Mouse (Mus musculus) right cerebral cortex, postnatal 4 days (tissue): ENCODE data around the gene Tbc1d8.

Source experiments
- DNase-seq: peaks from one replicate; pipeline ENCODE4 v3.0.0-alpha.2; 2022

The Tbc1d8 gene

DNA sequence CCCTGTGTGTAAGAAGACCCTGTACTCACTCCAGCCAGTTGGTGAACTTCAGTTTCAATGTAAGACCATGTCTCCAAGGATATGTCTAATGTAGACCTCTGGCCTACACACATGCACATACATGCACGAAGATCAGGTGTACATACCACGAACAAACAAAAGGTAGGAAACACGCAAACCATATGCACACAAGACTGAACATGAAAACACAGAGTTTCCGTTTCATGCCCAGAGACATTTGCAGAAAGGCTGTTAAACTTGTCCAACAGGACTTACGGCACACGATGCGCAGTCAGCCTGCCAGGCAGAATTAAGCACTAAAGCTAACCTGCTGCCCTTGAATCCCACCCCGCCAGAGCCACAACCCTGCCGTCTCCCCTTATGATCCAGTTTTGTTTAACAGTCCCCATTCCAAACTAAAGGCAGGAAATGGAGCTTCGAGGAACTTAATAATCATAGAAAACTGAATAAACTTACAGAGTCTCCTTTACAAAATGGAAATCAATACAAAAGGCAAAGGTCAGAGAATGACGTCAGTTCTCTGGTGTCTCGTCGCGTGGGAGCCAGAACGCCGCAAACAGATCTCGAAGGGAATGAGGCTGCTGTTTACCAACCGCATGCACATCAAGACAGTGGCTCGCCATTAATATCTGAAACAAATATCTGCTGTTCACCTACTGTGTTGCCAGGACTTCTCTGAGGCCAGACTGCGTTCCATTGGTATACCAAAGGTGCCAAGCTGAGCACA lies 33.1 kb downstream of the Tbc1d8 start:
- no peak for DNase-seq

DNA sequence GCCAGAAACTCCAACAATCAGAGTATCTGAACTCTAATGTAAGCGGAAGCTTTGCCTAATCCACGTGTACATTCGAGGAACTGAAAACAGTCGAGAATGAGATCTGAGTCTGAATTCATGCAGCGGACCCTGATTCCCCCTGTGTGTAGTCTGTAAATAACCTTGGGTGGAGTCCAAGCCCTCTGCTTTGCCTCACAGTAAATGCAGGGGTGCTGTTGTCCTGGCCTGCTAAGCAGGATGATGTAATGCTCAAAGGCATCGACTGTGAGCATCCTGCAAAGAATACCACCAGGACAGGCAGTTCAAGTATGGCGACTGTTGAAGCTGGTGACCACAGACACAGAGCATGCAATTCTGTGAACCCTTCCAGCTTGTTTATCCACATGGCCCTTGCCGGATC lies 34.8 kb downstream of the Tbc1d8 start:
- DNase-seq: no peak

DNA sequence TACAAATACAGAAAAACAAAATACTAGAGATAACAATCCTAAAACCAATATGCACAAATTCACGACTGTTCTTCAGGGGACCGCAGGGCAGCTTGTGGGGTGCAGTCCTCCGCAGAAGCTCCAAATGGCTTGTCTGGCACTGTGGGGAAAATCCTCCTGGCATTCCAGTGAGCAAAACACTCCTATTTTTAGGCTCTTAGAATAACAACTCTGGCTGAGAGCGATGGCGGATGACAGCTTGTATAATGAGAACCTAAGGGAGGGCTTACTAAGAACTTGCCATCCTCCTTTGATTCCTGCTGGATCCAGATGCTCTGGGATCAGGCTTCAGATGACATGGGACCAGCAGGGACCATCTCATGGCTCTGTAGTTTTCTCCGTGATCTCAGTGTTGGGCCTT lies 36.9 kb downstream of the Tbc1d8 start:
- DNase-seq: peak; percentile 23

DNA sequence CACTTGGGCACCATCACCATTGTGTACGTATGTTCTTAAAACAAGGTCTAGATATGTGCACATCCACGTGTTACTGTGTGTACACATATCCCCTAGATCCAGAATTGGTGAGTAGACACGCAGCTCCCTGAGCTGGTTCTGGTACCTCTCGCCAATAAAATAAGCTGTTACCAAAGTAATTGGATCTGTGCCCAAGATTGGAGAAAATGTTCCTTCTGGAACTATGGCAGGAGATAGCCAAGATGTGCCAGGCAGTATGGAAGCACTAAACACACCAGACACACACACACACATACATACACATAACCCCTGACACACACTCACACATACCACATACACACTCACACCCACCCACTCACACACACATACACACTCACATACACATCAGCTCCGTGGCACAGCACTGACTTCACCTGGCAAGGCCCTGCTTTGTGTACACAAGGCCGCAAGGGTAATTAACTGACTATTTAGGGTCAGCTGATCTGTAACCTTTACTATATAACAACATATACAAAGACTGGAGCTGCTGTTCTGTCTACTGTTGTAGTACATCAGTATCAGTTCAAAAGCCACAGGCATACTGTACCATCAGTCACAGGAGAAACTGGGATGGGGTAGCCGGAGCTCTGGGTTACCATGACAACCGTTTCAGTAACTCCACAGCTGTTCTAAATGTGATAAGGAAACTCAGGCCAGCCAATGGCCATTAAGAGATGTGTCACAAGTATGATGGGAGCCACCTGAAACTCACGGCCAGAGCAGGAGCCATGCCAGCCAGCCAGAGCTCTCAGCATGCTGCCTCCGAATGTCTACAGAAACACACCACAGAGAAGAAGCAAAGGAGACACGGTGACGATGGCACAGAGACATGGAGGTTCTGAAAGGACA lies 38.6 kb downstream of the Tbc1d8 start:
- DNase-seq: no peak

DNA sequence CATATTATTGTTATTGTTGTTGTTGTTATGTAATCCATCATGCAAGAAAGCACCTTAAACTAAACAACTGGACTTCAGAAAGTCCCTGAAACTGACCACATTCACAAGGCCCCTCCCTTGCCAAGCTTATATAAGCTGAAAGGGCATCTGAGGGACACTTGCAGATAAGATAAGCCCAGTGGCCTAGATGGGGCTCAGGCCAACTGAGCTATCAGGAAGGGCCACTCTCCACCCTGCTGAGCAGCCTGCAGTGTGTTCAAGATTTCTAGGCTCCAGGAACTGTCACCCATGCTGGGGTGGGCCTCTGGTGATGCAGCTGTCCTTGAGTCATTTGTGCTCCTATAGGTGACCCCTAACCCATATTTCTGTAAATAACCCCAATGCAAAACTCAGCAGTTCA lies 39.9 kb downstream of the Tbc1d8 start:
- DNase-seq: no peak

DNA sequence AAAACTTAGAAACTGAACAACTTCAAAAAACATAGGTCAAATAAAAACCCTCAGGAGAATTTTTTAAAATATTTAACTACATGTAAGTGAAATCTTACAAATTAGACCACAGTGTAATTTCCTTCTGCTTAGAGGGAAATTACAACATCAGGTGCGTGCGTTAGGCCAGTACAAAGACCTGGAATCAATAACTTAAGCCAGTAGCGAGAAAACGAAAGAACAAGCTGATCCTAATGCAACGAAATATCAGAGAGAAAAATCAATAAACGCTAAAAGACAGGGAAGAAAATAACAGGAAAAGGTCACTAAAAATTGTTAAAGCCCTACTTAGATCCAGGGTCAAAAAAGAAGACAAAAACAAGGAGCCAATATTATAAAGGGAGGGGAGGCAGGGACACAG lies 44.3 kb downstream of the Tbc1d8 start:
- DNase-seq: no peak

DNA sequence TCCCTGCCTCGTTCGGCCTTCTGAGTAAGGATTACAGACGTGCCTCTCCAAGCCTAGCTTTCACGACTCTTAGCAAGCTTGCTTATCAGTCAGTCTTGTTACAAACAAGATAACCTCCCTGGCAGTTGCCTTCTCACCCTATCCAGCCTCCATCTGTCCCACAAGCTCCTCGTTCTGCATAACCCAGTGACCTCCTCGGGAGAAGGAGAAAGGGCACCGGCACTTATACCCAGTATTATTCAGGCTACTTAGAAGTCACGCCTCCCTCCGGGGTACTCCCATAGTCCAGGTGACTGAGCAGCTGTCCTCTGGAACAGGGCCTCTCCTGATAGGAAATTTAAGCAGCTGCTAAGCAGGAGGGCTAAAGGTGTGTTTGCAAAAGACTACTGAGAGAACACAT lies 48.5 kb downstream of the Tbc1d8 start:
- DNase-seq: no peak

DNA sequence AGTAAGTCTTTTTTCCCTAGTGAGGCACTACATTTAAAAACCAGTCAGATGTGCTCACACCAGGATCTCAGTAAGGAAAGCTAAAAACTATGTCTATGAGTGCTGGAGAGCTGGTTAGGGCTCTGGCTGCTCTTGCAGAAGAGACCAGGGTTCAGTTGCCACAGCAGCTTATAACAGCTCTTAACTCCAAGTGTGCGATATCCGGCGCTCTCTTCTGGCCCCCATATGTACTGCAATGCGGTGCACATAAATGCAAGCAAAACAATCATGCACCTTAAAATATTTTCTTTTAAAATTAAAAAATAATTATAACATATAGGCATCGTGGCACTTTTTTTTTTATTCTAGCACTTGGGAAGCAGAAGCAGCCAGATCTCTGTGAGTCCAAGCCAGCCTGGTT lies 49.5 kb downstream of the Tbc1d8 start:
- DNase-seq: no peak

DNA sequence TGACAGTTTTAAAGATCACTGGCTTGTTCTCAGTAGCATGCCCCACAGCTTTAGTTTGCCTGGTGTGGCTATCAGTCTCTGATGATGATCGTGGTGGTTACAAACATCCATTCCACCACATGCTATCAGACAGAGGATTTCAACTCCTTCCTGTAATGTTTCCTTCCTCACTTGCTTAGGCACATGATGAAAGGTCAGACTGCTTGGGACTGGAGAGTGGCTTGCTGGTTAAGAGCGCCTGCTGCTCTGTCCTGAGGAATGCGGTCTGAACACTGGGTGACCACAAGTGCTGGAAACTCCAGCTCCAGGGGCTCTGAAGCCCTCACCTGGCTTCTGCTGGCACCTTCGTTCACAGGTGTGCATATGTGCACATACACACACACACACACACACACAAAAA lies 50.3 kb downstream of the Tbc1d8 start:
- no peak for DNase-seq

DNA sequence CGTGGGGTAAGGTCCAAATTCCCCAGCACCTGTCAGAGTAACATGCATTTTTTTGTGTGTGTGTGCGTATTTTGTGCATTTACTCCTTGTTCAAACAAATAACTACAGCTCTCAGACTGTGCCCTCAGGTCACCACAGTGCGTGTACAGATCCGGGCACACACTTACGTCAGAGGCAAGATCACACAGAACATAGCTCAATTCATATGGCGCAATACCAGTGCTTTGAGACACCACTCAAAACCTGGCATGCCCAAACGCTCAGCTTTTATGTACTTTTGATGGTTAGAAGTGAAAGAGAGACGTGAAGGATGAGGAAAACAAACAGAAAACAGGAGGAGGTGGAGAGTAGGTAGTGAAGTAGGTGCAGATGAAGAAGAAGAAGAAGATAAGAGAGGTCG lies 53.1 kb downstream of the Tbc1d8 start:
- DNase-seq: no peak

DNA sequence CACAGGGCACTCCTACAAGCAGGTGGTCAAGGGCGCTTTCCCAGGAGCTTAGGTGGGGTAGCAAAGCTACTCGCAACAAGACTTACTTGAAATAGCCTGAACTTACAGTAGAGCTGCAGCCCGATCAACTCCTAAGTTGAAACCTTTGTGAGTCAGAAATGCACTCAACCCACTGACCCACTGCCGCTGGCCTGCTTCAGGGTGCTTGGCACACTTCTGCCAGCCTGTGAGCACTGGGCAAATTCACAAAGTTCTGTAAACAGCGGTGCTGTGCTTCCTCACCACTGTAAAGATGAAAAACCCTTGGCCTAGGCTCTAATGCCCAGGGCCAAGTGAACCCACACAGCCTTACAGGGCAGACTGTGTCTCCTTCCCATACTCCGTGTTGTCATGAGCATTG lies 57.6 kb downstream of the Tbc1d8 start:
- DNase-seq: no peak

DNA sequence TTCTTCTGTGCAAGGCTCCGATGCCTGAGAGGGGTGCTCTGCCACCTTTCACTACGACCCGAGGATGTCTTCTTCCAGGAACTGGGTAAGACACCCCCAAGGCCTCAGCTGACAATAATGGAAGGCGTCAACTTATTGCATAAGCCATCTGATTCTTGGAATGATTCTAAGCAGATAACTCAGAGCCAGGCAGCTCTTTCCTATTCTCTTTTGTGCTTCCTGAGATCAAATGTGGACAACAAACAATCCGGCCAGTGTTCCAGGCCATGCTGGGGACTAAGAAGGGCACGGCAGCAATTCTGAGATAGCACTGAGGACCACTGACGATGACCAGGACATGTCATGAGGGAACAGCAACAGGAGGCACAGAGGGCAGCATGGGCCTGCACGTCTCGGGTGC lies 59.7 kb downstream of the Tbc1d8 start:
- no peak for DNase-seq

DNA sequence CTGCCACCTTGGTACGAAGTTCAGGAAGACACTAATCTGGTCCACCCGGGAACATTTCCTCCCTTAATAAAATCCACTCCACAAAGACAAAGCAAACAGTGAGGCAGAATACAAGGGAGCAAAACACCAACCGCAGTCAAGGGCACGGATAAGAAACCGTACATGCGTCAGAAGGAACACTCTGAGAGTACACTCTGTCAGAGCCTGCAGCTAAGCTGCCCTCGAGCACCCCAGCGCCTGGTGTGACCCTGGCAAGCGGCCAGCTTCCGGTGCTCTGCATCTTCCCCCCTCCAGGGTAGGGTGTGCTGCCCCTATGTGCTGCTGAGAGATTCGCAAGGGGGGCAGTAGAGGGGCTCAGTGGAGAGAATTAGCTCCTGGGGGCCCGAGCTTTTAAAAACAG lies 60.7 kb downstream of the Tbc1d8 start:
- DNase-seq: peak; percentile 12

DNA sequence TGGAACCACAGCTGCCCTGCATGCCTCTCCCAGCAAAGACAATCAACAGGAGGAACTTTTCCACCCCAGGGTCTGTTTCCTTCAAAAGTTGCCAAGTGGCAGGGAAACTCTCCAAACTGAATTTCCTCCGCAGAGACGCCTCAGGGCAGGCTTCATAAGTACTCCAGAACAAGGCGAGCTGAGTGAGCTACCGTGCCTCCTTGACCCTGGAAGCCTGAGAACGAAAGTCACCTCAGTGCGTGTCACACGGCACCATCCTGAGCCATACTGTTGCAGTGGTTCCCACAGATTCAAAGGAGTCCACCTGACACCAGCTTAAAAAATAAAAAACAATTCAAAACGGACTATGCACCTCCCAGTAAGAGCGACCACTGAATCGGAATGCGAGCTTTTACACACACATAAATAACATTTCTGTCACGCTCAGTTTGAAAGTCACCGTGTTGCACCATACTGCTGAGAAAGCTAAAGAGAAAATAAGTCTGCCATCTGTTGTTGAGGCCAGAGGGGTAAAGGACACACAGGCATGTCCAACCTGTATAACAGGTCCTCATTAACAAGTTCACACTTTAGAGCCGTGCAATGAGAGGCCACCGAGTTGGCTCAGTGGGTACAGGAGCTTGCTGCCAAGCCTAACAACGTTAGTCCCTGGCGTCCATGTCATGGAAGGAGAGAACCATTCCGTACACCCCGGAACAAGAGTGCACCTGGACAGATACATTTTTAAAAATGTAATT lies 68.3 kb downstream of the Tbc1d8 start:
- no peak for DNase-seq

DNA sequence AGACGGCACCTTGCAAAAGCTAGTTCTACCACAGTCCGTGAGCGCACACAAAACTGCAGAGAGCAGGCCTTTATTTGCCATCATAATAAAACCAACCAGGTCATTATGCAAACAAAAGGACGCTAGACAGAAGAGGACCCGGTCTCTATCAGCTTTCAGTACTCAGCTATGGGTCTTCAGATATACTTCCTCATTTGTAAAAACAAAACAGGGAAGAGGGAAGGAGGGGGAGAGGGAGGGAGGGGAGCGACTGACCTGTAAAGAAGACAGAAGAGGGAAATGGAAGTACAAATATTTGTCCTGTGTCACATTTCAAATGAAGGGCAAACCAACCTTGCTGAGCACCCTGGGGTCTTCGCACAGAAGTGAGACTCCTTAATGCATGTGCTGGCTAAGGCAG lies 69.9 kb downstream of the Tbc1d8 start:
- no peak for DNase-seq

DNA sequence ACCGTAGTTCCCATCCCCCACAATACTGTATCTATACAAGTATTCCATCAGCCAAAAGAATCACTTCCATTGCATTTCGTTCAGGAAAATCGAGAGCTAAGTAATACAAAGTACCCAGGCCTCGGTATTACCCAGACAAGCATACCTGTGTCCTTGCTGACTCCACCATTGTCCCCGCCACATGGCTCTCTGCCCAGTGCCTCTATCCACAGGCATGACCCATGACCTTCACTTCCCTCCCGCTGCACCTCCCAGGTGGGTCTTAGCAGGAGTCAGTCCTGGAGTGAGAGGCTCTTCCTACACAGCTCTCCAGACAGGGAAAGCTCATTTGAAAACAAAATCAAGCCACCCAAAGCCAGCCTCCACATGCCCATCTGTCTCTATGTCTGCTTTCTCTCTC lies 70.4 kb downstream of the Tbc1d8 start:
- DNase-seq: no peak

DNA sequence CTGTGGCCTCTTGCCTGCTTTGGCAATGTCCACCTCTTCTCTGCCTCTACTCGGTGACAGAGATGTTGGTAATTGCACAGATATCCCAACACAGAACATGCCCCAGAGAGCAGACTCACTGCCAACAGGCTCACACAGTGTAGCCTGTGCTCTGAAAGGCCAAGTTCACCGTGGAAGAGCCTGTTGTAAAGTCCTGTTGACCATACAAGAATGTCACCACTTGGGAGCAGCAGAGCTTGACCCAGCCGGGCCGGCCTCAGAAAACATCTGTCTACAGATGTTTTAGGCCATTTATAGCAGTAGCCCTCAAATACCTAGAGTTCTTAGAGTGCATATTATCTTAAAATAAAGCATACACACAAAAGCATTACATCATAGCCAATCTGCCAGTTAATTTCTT lies 71.4 kb downstream of the Tbc1d8 start:
- no peak for DNase-seq

DNA sequence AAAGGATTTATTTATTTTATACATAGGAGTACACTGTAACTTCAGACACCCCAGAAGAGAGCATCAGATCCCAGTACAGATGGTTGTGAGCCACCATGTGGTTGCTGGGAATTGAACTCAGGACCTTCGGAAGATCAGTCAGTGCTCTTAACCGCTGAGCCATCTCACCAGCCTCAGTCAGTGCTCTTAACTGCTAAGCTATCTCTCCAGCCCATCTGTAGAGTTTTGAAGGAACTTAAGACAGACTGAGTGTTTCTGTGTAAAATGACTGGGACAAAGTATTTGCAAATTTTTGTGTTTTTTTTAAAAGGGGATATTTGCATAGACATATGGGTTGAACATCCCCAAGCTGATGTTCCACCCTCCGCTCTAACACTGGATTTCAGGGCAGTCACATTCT lies 78.4 kb downstream of the Tbc1d8 start:
- DNase-seq: no peak

DNA sequence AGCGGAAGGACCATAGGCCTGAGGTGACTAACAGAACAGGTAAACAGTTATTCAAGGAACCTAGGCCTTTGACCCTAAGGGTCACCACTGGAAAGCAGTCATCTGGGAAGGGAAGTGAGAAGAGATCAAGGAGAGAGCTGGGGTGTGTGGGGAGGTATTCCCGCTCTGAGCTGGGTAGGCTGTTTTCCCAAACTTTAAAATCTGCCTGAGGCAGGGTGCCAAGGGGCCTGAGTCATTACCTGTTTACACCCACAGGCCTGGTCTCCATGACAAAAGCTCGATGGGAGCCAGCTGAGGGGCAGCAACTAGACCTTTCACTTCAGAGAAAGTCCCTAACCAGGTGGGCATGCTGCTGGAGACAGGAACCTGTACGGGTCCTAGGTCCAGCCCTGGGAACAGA lies 79.3 kb downstream of the Tbc1d8 start:
- DNase-seq: no peak

DNA sequence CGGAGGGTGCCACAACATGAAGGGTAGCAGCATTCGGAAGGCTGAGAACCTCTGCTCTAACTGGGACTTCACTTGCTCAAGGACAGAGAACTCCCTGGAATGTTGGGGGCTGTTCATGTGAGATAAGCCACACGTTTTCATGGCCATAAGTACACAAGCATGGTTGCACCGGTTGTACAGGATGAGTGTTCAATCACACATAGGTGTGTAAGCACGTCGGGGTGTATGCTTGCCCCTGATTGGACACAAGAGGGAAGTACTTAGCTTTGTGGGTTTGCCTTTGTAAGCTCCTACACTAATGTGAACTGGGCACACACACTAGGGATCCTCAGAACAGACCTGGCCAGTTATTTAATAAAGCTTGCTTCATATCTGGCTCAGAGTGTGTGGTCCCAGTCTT lies 80.3 kb downstream of the Tbc1d8 start:
- no peak for DNase-seq

DNA sequence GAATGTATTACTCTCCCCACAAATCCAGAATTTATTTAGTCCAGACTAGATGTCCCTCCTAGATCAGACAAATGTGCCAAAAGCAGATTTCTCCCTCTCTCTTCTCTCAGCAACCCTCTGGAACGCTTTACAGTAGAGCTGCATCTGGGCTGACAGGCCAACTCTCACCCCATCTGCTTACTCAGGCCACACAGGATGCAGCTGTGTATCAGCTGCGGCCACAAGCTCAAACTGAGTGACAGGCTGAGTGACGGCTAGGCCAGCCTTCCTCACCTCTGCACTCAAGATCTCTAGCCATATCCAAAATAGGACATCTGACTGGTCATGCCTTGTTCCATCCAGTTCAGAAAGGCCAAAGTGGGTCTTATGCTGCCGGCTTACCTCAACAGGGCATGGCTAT lies 82.2 kb downstream of the Tbc1d8 start:
- DNase-seq: no peak

DNA sequence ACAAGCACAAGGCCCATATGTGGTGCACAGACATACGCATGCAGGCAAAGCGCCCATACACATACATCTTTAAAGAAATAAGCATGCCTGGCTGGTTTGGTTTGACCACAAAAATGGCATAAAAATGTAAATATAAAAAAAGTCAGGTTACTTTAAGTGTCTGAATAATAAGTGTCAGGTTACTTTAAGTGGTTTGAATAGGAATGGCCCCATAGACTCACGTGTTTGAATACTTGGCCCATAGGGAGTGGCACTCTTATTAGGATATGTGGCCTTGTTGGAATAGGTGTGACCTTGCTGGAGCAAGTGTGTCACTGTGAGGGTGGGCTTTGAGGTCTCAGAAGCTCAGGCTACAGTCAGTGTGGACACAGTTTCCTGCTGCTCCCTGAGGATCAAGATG lies 83.9 kb downstream of the Tbc1d8 start:
- no peak for DNase-seq

DNA sequence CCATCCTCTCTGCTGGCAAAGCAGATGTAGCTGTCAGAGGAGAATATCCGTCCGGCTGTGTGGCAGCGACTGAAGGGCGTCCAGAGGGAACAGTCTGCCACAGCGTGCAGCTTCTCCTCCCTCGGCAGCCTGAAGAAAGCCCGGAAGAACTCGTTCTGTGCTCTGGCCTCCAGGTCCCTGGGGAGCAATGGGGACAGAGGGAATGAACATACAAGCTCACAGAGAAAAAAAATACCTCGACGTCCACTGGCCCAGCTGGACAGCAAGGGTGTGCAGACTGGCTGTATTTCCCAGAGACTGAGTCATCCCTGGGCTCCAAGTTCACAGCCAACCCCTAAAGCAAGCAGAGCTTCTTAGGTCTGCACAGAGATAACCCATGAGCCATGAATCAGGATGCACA lies 84.5 kb downstream of the Tbc1d8 start:
- no peak for DNase-seq
